Mouse (Mus musculus): ENCODE measurements at regions not wholly inside any gene's neighbourhood (a gene's known extent, or its start where the extent isn't known, plus 50 kb on each side); places are given as distances from the start of the nearest gene placed in this dataset.

DNA sequence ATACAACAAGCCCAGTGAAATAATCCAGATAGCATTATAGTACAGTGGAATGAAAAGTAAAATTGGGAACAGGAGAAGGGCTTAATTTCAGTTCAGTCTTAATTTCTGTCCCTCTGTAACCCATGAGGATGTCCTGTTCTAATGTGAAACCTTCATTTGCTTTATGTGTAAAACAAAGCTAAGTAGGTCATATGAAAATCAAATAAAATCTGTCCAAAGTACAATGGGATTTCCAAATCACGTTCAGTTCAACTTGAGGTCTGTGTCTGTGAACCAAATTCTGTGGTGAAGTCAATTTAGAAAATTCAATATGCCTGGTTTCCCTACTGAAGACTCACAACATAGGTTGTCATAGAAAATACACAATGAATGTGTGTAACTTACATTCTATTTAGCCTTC lies 74.4 kb upstream of the Dab2 start:
- DNase-seq (ENCODE audit: low spot score) (no peak), ATAC-seq (ENCODE audit: low FRiP score) (no peak)
- no peak for TF ChIP-seq CTCF (IDR thresholded peaks at IDR 0.05)
- no peaks in the 10 kb centered on the region for H3K9me3 ChIP-seq (ENCODE audit: low read length)
- H3K4me3 ChIP-seq (ENCODE audit: low read depth, low read length) = no peak overlapping the region
- no peak overlapping the region for H3K9ac ChIP-seq (replicated peaks; ENCODE audit: low read length, poor library complexity, severe bottlenecking)
- H3K4me1 ChIP-seq (ENCODE audit: insufficient read depth, low read length) = no peaks in the 10 kb centered on the region
- H3K4me2 ChIP-seq (ENCODE audit: low read depth, low read length, poor library complexity, severe bottlenecking) = no peak overlapping the region
- H3K27me3 ChIP-seq (ENCODE audit: insufficient read depth, low read length) = no peaks in the 10 kb centered on the region
- H3K36me3 ChIP-seq (ENCODE audit: insufficient read depth, low read length) = no peaks in the 10 kb centered on the region
- H3K27ac ChIP-seq (ENCODE audit: low read depth, low read length) = no peak overlapping the region
- 88% methylated on average over 1 of the region's 1 CpGs for WGBS

DNA sequence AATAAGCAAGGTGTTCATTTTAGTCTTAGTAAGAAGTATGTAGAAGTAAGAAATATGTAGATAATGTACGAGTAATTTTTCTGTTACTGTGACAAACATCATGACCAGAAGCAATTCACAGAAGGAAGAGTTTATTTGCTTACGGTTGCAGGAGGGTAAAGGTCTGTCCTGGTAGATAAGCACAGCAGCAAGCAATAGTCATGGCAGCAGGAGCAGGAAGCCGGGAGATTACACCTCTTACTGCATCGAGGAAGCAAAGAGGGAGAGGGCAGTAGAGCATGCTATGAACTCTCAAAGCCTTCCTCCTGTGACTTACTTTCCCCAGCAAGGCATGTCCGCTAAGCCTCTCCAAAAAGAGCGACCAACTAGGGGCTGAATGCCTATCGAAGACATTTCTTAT lies 69.0 kb upstream of the Dab2 start:
- H3K27me3 ChIP-seq (ENCODE audit: insufficient read depth, low read length) = no peaks in the 10 kb centered on the region
- H3K27ac ChIP-seq (ENCODE audit: low read depth, low read length) = no peak overlapping the region
- H3K4me2 ChIP-seq (ENCODE audit: low read depth, low read length, poor library complexity, severe bottlenecking) = no peak overlapping the region
- DNase-seq (ENCODE audit: low spot score) = no peak
- no peaks in the 10 kb centered on the region for H3K4me1 ChIP-seq (ENCODE audit: insufficient read depth, low read length)
- ATAC-seq (ENCODE audit: low FRiP score) = no peak
- no peak overlapping the region for H3K4me3 ChIP-seq (ENCODE audit: low read depth, low read length)
- TF ChIP-seq CTCF (IDR thresholded peaks at IDR 0.05) = no peak
- H3K36me3 ChIP-seq (ENCODE audit: insufficient read depth, low read length) = no peaks in the 10 kb centered on the region
- H3K9me3 ChIP-seq (ENCODE audit: low read length) = no peaks in the 10 kb centered on the region
- 86% methylated on average over 7 of the region's 7 CpGs for WGBS
- no peak overlapping the region for H3K9ac ChIP-seq (replicated peaks; ENCODE audit: low read length, poor library complexity, severe bottlenecking)

DNA sequence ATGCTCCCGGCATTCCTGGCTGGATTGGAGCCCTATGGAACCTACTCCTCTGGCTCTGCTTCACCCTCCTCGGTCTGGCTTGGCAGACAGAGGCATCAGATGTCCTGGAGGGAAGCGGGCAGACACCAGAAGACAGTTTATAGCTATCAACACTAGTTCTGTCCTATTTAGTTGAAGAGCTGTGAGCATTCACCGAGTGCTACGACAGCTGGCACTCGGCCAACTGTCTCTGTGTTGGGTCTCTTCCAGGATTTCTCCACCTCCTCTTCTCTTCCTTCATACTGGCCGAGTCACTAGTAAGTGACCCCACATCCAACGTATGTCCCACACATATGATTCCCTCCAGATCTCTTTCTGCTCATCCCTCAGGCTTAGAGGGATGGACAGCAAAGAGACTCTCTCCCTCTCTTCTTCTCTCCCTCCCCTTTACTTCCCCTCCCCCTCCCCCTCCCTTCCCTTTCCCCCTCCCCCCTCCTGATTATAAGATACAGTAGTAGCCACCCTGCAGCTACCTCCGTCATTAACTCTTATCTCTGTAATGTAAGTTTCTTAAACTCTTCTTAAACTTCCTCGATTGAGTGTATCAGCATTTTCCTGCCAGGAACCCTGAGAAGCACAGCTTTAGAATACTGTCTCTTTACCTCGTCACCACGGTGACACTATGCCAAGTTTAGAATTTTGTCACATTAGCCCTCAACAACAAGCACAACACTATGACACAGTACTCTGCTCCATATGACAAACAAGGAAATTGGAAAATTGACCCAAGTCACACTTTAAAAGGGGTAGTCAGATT lies 68.1 kb upstream of the Dab2 start:
- H3K27me3 ChIP-seq (ENCODE audit: insufficient read depth, low read length) = no peaks in the 10 kb centered on the region
- H3K4me3 ChIP-seq (ENCODE audit: low read depth, low read length) = no peak overlapping the region
- H3K4me1 ChIP-seq (ENCODE audit: insufficient read depth, low read length) = no peaks in the 10 kb centered on the region
- H3K9ac ChIP-seq (replicated peaks; ENCODE audit: low read length, poor library complexity, severe bottlenecking) = no peak overlapping the region
- no peak overlapping the region for H3K27ac ChIP-seq (ENCODE audit: low read depth, low read length)
- H3K4me2 ChIP-seq (ENCODE audit: low read depth, low read length, poor library complexity, severe bottlenecking) = no peak overlapping the region
- H3K36me3 ChIP-seq (ENCODE audit: insufficient read depth, low read length) = no peaks in the 10 kb centered on the region
- TF ChIP-seq CTCF (IDR thresholded peaks at IDR 0.05) = no peak
- ATAC-seq (ENCODE audit: low FRiP score) = no peak
- H3K9me3 ChIP-seq (ENCODE audit: low read length) = no peaks in the 10 kb centered on the region
- DNase-seq (ENCODE audit: low spot score) = peak; percentile 50
- 73% methylated on average over 12 of the region's 12 CpGs for WGBS

DNA sequence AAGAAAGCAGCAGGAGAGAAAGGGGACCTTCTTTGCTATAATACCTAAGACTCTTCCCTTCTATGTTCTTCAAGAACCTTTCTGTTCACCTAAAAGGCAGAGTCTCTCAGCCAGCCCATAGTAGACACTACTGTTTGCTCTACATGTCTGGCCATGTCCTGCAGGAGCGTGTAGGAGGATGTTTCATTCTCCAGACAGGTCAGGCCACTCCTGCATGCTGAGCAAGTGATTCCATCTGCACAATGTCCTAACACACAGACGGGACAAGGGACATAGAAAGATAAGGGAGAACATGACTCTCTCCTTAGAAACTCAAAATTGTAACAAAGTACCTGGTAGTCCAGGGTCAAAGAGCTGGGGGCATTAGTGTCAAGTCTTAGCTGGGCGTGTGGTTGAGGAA lies 66.0 kb upstream of the Dab2 start:
- no peaks in the 10 kb centered on the region for H3K27me3 ChIP-seq (ENCODE audit: insufficient read depth, low read length)
- no peaks in the 10 kb centered on the region for H3K9me3 ChIP-seq (ENCODE audit: low read length)
- H3K4me3 ChIP-seq (ENCODE audit: low read depth, low read length) = no peak overlapping the region
- H3K36me3 ChIP-seq (ENCODE audit: insufficient read depth, low read length) = no peaks in the 10 kb centered on the region
- H3K27ac ChIP-seq (ENCODE audit: low read depth, low read length) = no peak overlapping the region
- H3K9ac ChIP-seq (replicated peaks; ENCODE audit: low read length, poor library complexity, severe bottlenecking) = no peak overlapping the region
- DNase-seq (ENCODE audit: low spot score) = no peak
- TF ChIP-seq CTCF (IDR thresholded peaks at IDR 0.05) = no peak
- H3K4me1 ChIP-seq (ENCODE audit: insufficient read depth, low read length) = no peaks in the 10 kb centered on the region
- ATAC-seq (ENCODE audit: low FRiP score) = no peak
- WGBS = 85% methylated on average over 3 of the region's 3 CpGs
- H3K4me2 ChIP-seq (ENCODE audit: low read depth, low read length, poor library complexity, severe bottlenecking) = no peak overlapping the region

DNA sequence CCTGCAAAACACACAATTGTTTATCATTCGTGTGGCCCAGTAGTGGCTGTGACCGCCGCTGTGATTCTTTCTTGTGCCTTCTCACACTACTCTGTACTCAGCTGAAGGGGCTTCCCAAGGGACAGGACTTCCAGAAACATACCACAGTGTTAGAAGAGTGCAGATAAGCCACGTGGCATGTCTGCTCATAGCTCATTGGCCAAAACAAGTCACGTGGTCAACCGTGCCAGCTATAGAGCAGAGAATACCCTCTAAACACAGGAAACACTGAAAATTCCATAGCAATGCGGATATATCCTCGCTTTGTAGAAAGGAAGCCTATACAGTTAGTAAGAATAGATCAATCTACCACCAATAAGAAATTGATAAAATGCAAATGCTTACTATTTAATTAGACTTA lies 63.0 kb upstream of the Dab2 start:
- H3K27ac ChIP-seq (ENCODE audit: low read depth, low read length) = no peak overlapping the region
- no peak overlapping the region for H3K9ac ChIP-seq (replicated peaks; ENCODE audit: low read length, poor library complexity, severe bottlenecking)
- no peak overlapping the region for H3K4me2 ChIP-seq (ENCODE audit: low read depth, low read length, poor library complexity, severe bottlenecking)
- no peak overlapping the region for H3K4me3 ChIP-seq (ENCODE audit: low read depth, low read length)
- H3K9me3 ChIP-seq (ENCODE audit: low read length) = no peaks in the 10 kb centered on the region
- TF ChIP-seq CTCF (IDR thresholded peaks at IDR 0.05) = no peak
- no peaks in the 10 kb centered on the region for H3K36me3 ChIP-seq (ENCODE audit: insufficient read depth, low read length)
- H3K27me3 ChIP-seq (ENCODE audit: insufficient read depth, low read length) = no peaks in the 10 kb centered on the region
- H3K4me1 ChIP-seq (ENCODE audit: insufficient read depth, low read length) = no peaks in the 10 kb centered on the region
- no peak for DNase-seq (ENCODE audit: low spot score)
- WGBS = 91% methylated on average over 8 of the region's 8 CpGs
- ATAC-seq (ENCODE audit: low FRiP score) = no peak

DNA sequence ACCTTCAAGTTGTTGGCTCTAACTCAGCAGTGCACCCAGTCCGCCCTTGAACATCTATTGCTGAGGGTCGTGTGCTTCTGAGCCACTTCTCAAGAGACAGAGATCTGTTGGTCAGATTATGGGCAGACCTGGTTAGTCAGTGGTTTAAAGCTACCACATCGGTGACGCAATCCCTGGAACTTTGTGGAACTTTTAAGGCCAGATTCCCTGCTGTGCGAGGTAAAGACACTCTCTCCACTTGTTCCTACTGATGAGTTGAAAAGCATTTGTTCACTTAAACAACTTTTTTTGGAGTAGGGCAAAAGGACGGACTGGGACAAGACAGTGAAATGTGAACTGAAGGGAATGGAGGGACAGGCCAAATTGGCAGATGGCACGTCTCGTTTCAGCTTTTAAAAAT lies 61.9 kb upstream of the Dab2 start:
- Histone ChIP-seq H3K4me3 (ENCODE audit: low read depth, low read length) (no peak overlapping the region), H3K36me3 (ENCODE audit: insufficient read depth, low read length) (no peaks in the 10 kb centered on the region), H3K27ac (ENCODE audit: low read depth, low read length) (no peak overlapping the region), H3K4me2 (ENCODE audit: low read depth, low read length, poor library complexity, severe bottlenecking) (no peak overlapping the region), H3K9ac (replicated peaks; ENCODE audit: low read length, poor library complexity, severe bottlenecking) (no peak overlapping the region), H3K27me3 (ENCODE audit: insufficient read depth, low read length) (no peaks in the 10 kb centered on the region), H3K9me3 (ENCODE audit: low read length) (no peaks in the 10 kb centered on the region), H3K4me1 (ENCODE audit: insufficient read depth, low read length) (no peaks in the 10 kb centered on the region)
- 73% methylated on average over 8 of the region's 8 CpGs for WGBS
- no peak for ATAC-seq (ENCODE audit: low FRiP score)
- TF ChIP-seq CTCF (IDR thresholded peaks at IDR 0.05) = no peak
- DNase-seq (ENCODE audit: low spot score) = no peak

Data from midbrain, postnatal 0 days (tissue).